Mouse (Mus musculus) lung, postnatal 0 days (tissue): ENCODE measurements around the gene Cyth1.
A peak's percentile ranks its signal among the peaks of the same experiment; 100 is the strongest.

Source experiments
- CTCF ChIP-seq: IDR thresholded peaks from 2 replicates; pipeline ENCODE4 v1.5.1; 2016; ENCODE audit warnings: antibody characterized with exemption, mild to moderate bottlenecking
- EP300 ChIP-seq: IDR thresholded peaks from 2 replicates; pipeline ENCODE4 v1.6.1; 2016; ENCODE audit warnings: antibody characterized with exemption, mild to moderate bottlenecking, control low read depth

DNA sequence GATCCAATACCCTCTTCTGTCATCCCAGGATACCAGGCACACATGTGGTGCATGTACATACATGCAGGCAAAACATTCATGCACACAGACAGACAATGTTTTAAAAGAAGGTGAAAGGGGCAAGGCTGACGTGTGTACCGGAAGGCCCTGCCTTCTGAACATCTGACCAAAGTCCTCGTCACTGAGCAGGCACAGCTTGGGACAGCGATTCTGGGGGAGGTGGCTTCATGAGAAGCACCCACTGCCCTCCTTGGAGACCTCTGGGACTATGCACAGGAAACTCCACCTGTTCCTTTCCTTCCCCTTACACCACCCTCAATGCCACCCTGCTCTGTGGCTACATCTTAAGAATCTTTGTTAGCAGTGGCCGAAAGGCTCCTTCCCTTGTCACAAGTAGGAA, 37.4 kb downstream of the Cyth1 start:
- TF ChIP-seq EP300 (peak; percentile 55; the same call in 1 of the 2 replicates), CTCF (no peak)
